8 mouse cellular contexts compared by ENCODE assay signal in the genomic region with DNA sequence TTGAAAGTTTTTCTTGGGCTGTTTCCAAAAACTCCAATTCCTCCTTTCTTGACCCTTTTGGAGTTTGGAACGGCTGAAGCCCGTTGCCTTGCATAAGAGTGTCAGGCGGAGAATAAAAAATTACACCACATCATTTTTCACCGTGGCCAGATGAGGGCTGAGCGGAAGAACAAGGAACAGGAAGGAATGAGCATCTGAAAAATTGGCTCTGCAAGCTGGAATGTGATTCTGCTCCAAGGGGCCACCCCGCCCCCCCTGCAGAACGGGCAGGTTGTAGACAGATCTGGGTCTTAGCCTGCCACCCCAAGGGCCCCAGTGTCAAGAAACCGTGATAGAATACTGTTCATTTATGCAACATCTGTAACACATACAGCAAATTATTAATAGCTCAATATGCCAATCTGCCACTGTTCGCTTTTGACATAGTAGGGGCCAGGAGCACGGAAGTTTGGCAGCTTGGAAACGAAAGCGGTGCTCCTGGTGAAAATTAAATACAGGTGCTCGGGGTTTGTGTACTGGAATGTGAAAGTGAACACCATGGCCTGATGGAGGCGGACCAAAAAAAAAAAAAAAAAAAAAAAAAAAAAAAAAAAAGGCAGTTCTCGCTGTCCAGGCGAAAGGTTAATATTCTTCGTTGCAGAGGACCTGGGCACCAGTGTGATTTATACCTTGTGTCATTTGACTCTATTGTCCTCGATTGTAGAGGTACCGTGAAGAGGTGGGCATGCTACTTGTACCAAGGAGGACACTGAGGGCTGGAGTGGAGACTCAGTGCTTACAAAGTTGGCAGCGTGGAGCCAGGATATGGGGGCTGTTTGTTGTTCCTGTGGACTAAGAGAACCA.
DNase-seq lines count a peak whose midpoint lies in the region; ATAC-seq lines count a peak whose summit lies in the region.

No protein-coding gene starts in this region.

- peaks cover 15% of the 10 kb centered on the region for H3K4me1 ChIP-seq in brown adipose tissue, adult 24 weeks (ENCODE audit: control insufficient read depth, insufficient read depth, insufficient read length, low read length)
- H3K4me1 ChIP-seq in embryonic facial prominence, embryonic 12.5 days: peaks cover 18% of the 10 kb centered on the region
- H3K4me1 ChIP-seq in limb, embryonic 13.5 days: peaks cover 49% of the 10 kb centered on the region

- no peaks in the 10 kb centered on the region for H3K9me3 ChIP-seq in embryonic facial prominence, embryonic 12.5 days
- no peaks in the 10 kb centered on the region for H3K9me3 ChIP-seq in limb, embryonic 13.5 days

- H3K27me3 ChIP-seq in embryonic facial prominence, embryonic 12.5 days: no peaks in the 10 kb centered on the region
- no peaks in the 10 kb centered on the region for H3K27me3 ChIP-seq in limb, embryonic 13.5 days

- H3K36me3 ChIP-seq in embryonic facial prominence, embryonic 12.5 days: no peaks in the 10 kb centered on the region
- H3K36me3 ChIP-seq in limb, embryonic 13.5 days: no peaks in the 10 kb centered on the region

- H3K4me2 ChIP-seq in embryonic facial prominence, embryonic 12.5 days (replicated peaks): peak overlapping the region; percentile 29
- H3K4me2 ChIP-seq in limb, embryonic 13.5 days (replicated peaks): peak overlapping the region; percentile 62

- intact Hi-C loops in heart, postnatal 10 days (cut with DNase I): no loop called here

- DNase-seq in heart, postnatal 10 days: peak; percentile 49 to 51
- DNase-seq in cerebellum, adult 18-20 months: no peak
- DNase-seq in yolk sac, embryonic 10.5 days (ENCODE audit: low spot score): no peak
- DNase-seq in cerebellum, adult 11 months: no peak
- DNase-seq in retina, postnatal 1 day: no peak

- ATAC-seq in embryonic facial prominence, embryonic 12.5 days (ENCODE audit: insufficient number of reproducible peaks, insufficient read depth, low FRiP score, low TSS enrichment): peak; percentile 64; the same call in 1 of the 2 replicates
- peak; percentile 60 for ATAC-seq in limb, embryonic 13.5 days (ENCODE audit: low FRiP score, low read depth)

- peak overlapping the region; percentile 43 for H3K4me3 ChIP-seq in brown adipose tissue, adult 24 weeks (ENCODE audit: insufficient read depth, low read depth, low read length)
- H3K4me3 ChIP-seq in embryonic facial prominence, embryonic 12.5 days: no peak overlapping the region
- H3K4me3 ChIP-seq in limb, embryonic 13.5 days: peak overlapping the region; percentile 20; the same call in 1 of the 2 replicates

- H3K27ac ChIP-seq in brown adipose tissue, adult 24 weeks (replicated peaks; ENCODE audit: low read depth, low read length): peak overlapping the region; percentile 69
- 0 out of 2 replicates have a peak overlapping the region, but pooled peaks have one; percentile 47 for H3K27ac ChIP-seq in embryonic facial prominence, embryonic 12.5 days
- H3K27ac ChIP-seq in limb, embryonic 13.5 days: peak overlapping the region; percentile 77

- no peak overlapping the region for H3K9ac ChIP-seq in embryonic facial prominence, embryonic 12.5 days
- H3K9ac ChIP-seq in limb, embryonic 13.5 days: no peak overlapping the region

- 19% methylated on average over 20 of the region's 20 CpGs for WGBS in embryonic facial prominence, embryonic 12.5 days
- 14% methylated on average over 20 of the region's 20 CpGs for WGBS in limb, embryonic 13.5 days

Comparison
In these comparisons a context has a peak if more than half of its experiments do, and no peak if none do; other contexts are left out.
1. DNase-seq: peak in heart, postnatal 10 days (2 of 2); none in cerebellum, adult 18-20 months (0 of 2), yolk sac, embryonic 10.5 days (single experiment), cerebellum, adult 11 months (single experiment) and retina, postnatal 1 day (single experiment).
2. Peak in every context shown above with its lines, with median percentiles within 50 percentile points of each other: H3K27ac ChIP-seq.